Mouse (Mus musculus) G1E (cell line): Measurements from ENCODE around the gene Arsg.

Experiments used
- CTCF ChIP-seq: IDR thresholded peaks from 2 replicates; pipeline ENCODE4 v1.5.1; 2012; ENCODE audit warnings: low read depth, low read length, inconsistent platforms, mixed read lengths
- GATA1 ChIP-seq: IDR thresholded peaks from 2 replicates; pipeline ENCODE4 v1.6.1; 2012; ENCODE audit warnings: borderline replicate concordance, low read length, inconsistent platforms, mixed read lengths

- no peak for TF ChIP-seq GATA1
- no peak for TF ChIP-seq CTCF
Measured at GRCm38 (mm10) chr11:109544432-109544831, 71.3 kb downstream of the Arsg start.
